20 mouse cellular contexts compared by ENCODE assay signal in genomic region chr19:53344062-53344461, GRCm38 (mm10). TPM values are rescaled to one million over a fixed set of nuclear protein-coding genes. Genes with fewer than 3 reads are reported as not detected.
DNase-seq lines count a peak whose midpoint lies in the region; ATAC-seq and TF ChIP-seq lines count a peak whose summit lies in the region.
"Had no signal": no experiment of that assay in that cellular context is flagged by ENCODE, and none has a peak within 500 bp of the region (broad histone marks: within the 10 kb centered on the region; RNA-seq: fewer than 3 reads in every experiment).

No protein-coding gene starts in this region.

- H3K4me1 ChIP-seq in liver, adult 2 months (ENCODE audit: control insufficient read depth, insufficient read depth, low read length): peaks cover 11% of the 10 kb centered on the region
- H3K4me1 ChIP-seq in liver, postnatal 0 days (ENCODE audit: insufficient read depth): no peaks in the 10 kb centered on the region

- TF ChIP-seq EP300 in liver, postnatal 0 days (IDR thresholded peaks at IDR 0.05; ENCODE audit: low read depth): no peak

- no peaks in the 10 kb centered on the region for H3K27me3 ChIP-seq in liver, adult 2 months (ENCODE audit: control insufficient read depth, insufficient read depth, low read length)
- H3K27me3 ChIP-seq in liver, postnatal 0 days (ENCODE audit: insufficient read depth, low read length): no peaks in the 10 kb centered on the region
- H3K27me3 ChIP-seq: heart, embryonic 13.5 days; midbrain, embryonic 12.5 days; Patski had no signal

- WGBS in liver, adult 2 months: 28% methylated on average over 16 of the region's 16 CpGs
- WGBS in liver, postnatal 0 days (ENCODE audit: insufficient replicate concordance): 79% methylated on average over 16 of the region's 16 CpGs

- H3K4me3 ChIP-seq in liver, adult 2 months (ENCODE audit: insufficient read depth, low read depth, low read length): peak overlapping the region; percentile 29
- 0 out of 2 replicates have a peak overlapping the region, but pooled peaks have one; percentile 13 for H3K4me3 ChIP-seq in liver, postnatal 0 days (ENCODE audit: low read depth, low read length)
- H3K4me3 ChIP-seq: heart, embryonic 13.5 days; midbrain, embryonic 12.5 days had no signal

- TF ChIP-seq POLR2A in liver, adult 2 months (IDR thresholded peaks at IDR 0.05; ENCODE audit: extremely low read depth, insufficient read depth, low read length): no peak

- ATAC-seq in liver, postnatal 0 days: peak; percentile 51
- ATAC-seq in megakaryocyte, adult 5-6 weeks (ENCODE audit: poor library complexity, severe bottlenecking): no peak
- ATAC-seq: Patski had no signal

- peak overlapping the region; percentile 55 for H3K4me2 ChIP-seq in liver, postnatal 0 days (ENCODE audit: low read depth, low read length)
- H3K4me2 ChIP-seq: heart, embryonic 13.5 days; midbrain, embryonic 12.5 days had no signal

- H3K9ac ChIP-seq in liver, adult 2 months (ENCODE audit: low read depth, low read length): peak overlapping the region; percentile 59
- peak overlapping the region; percentile 55; the same call in 1 of the 2 replicates for H3K9ac ChIP-seq in liver, postnatal 0 days (replicated peaks)
- H3K9ac ChIP-seq: heart, embryonic 13.5 days; midbrain, embryonic 12.5 days had no signal

- peak; percentile 85 for DNase-seq in heart, adult 11 months
- DNase-seq in heart, postnatal 4 days: no peak
- DNase-seq in liver, adult 2 months (ENCODE audit: extremely low read depth, low read depth, low spot score): peak; percentile 50
- DNase-seq in liver: no peak
- peak; percentile 46 for DNase-seq in kidney, postnatal 14 days
- DNase-seq in liver, postnatal 0 days: no peak
- DNase-seq in T-cell, adult 2 months (ENCODE audit: low spot score): no peak
- DNase-seq: cerebellum, postnatal 36 days; lung, adult 18-20 months; lung, postnatal 36 days; right cerebral cortex, postnatal 25 days had no signal

- H3K27ac ChIP-seq in liver, adult 2 months (replicated peaks; ENCODE audit: insufficient read depth, low read depth, low read length): peak overlapping the region; percentile 42
- peak overlapping the region; percentile 82 for H3K27ac ChIP-seq in liver, postnatal 0 days (ENCODE audit: low read depth)
- H3K27ac ChIP-seq: heart, embryonic 13.5 days; midbrain, embryonic 12.5 days had no signal

- no peak for TF ChIP-seq CTCF in liver, adult 2 months (IDR thresholded peaks at IDR 0.05; ENCODE audit: low read depth, low read length)
- TF ChIP-seq CTCF in liver, postnatal 0 days (IDR thresholded peaks at IDR 0.05; ENCODE audit: low read depth): no peak

- no peaks in the 10 kb centered on the region for H3K9me3 ChIP-seq in liver, postnatal 0 days (ENCODE audit: low read length)
- H3K9me3 ChIP-seq: heart, embryonic 13.5 days; midbrain, embryonic 12.5 days had no signal

- peaks cover 4% of the 10 kb centered on the region; the same call in 1 of the 2 replicates for H3K79me2 ChIP-seq in liver, adult 2 months (ENCODE audit: control insufficient read depth, insufficient read depth, low read length)

- no peaks in the 10 kb centered on the region for H3K36me3 ChIP-seq in liver, adult 2 months (ENCODE audit: control insufficient read depth, insufficient read depth, low read length)
- H3K36me3 ChIP-seq in liver, postnatal 0 days (replicated peaks; ENCODE audit: insufficient read depth, low read length): peaks cover 13% of the 10 kb centered on the region

RNA-seq across cellular contexts. Expression of gene Gm10197, which starts 27.5 kb away (rescaled TPM):
- total RNA-seq in heart, postnatal 4 days (2021): not detected
- not detected in 2 replicates for total RNA-seq in liver, adult 2 months (2014; rRNA removed)
- not detected in 2 replicates for polyA plus RNA-seq in liver, adult 2 months (2012; rRNA removed)
- polyA plus RNA-seq in liver, postnatal 0 days (2015; fragmentation: Nextera tagmentation; extraction: Ambion mirVana): not detected in 2 replicates
- not detected in 2 replicates for total RNA-seq in megakaryocyte, adult 5-6 weeks (2015)
- not detected in 2 replicates for total RNA-seq in megakaryocyte, adult 5-6 weeks (2017)
- total RNA-seq: gastrocnemius, postnatal 4 days; hematopoietic stem cell, adult 5-6 weeks; layer of hippocampus, adult 18-20 months; left cerebral cortex, adult 8-10 months had no signal
- polyA plus RNA-seq: embryonic facial prominence, embryonic 11.5 days; heart, embryonic 13.5 days; midbrain, embryonic 12.5 days had no signal

RNA-seq across cellular contexts. Expression of gene Mxi1, which starts 33.7 kb away (rescaled TPM):
- 10 to 100 TPM; 26.1 to 27.1 TPM for total RNA-seq in heart, postnatal 4 days (2021)
- total RNA-seq in liver, adult 2 months (2014; rRNA removed): 16.0 and 16.1 TPM in 2 replicates
- 11.8 and 15.7 TPM in 2 replicates for polyA plus RNA-seq in liver, adult 2 months (2012; rRNA removed)
- polyA plus RNA-seq in liver, postnatal 0 days (2015; fragmentation: Nextera tagmentation; extraction: Ambion mirVana): 24.4 and 24.5 TPM in 2 replicates
- total RNA-seq in megakaryocyte, adult 5-6 weeks (2015): 42.1 and 42.8 TPM in 2 replicates
- 74.0 and 91.1 TPM in 2 replicates for total RNA-seq in megakaryocyte, adult 5-6 weeks (2017)

RNA-seq across cellular contexts. Expression of gene Smndc1, which starts 46.3 kb away (rescaled TPM):
- total RNA-seq in heart, postnatal 4 days (2021): 10 to 100 TPM; 43.2 to 48.2 TPM
- total RNA-seq in liver, adult 2 months (2014; rRNA removed): 7.6 and 8.1 TPM in 2 replicates
- 1.6 and 1.8 TPM in 2 replicates for polyA plus RNA-seq in liver, adult 2 months (2012; rRNA removed)
- 18.9 and 21.7 TPM in 2 replicates for polyA plus RNA-seq in liver, postnatal 0 days (2015; fragmentation: Nextera tagmentation; extraction: Ambion mirVana)
- 49.3 and 68.2 TPM in 2 replicates for total RNA-seq in megakaryocyte, adult 5-6 weeks (2015)
- 22.2 and 26.3 TPM in 2 replicates for total RNA-seq in megakaryocyte, adult 5-6 weeks (2017)

Comparison
In these comparisons a context has a peak if more than half of its experiments do, and no peak if none do; other contexts are left out.
1. DNase-seq: peak in heart, adult 11 months (single experiment), liver, adult 2 months (single experiment) and kidney, postnatal 14 days (single experiment); none in heart, postnatal 4 days (single experiment), liver (single experiment), liver, postnatal 0 days (single experiment) and T-cell, adult 2 months (single experiment).